Mouse (Mus musculus) heart, embryonic 15.5 days (tissue): ENCODE results near the gene Rcn3. TPM values are rescaled to one million over a fixed set of nuclear protein-coding genes. Genes with fewer than 3 reads are reported as not detected.
A peak's percentile ranks its signal among the peaks of the same experiment; 100 is the strongest.

Experiments
- ATAC-seq: fragments of 200-750 bp; cut with Nextera tagmentation; replicated peaks from 2 replicates; pipeline ENCODE4 v1.8.0; 2017; ENCODE audit warnings: low read depth, moderate TSS enrichment; ENCODE audit not compliant: insufficient number of reproducible peaks, insufficient read depth, low FRiP score
- H3K27ac ChIP-seq: fragments of 300-500 bp; sonication (generic); 2 replicates; pipeline ENCODE4 v1.5.1; 2015; ENCODE audit warnings: mild to moderate bottlenecking, inconsistent platforms
- H3K27me3 ChIP-seq: fragments of 300-500 bp; sonication (generic); 2 replicates; pipeline ENCODE4 v1.6.1; 2015; ENCODE audit warnings: inconsistent platforms
- H3K36me3 ChIP-seq: fragments of 300-500 bp; sonication (generic); 2 replicates; pipeline ENCODE4 v1.6.1; 2015; ENCODE audit warnings: mild to moderate bottlenecking, inconsistent platforms
- H3K4me1 ChIP-seq: fragments of 300-500 bp; sonication (generic); replicated peaks from 2 replicates; pipeline ENCODE4 v1.6.1; 2015; ENCODE audit warnings: inconsistent platforms
- H3K4me2 ChIP-seq: fragments of 300-500 bp; sonication (generic); 2 replicates; pipeline ENCODE4 v1.6.1; 2015; ENCODE audit warnings: inconsistent platforms, mild to moderate bottlenecking, moderate library complexity
- H3K4me3 ChIP-seq: fragments of 300-500 bp; sonication (generic); 2 replicates; pipeline ENCODE4 v1.5.1; 2015; ENCODE audit warnings: mild to moderate bottlenecking, inconsistent platforms
- H3K9ac ChIP-seq: fragments of 300-500 bp; sonication (generic); 2 replicates; pipeline ENCODE4 v1.6.1; 2015; ENCODE audit warnings: mild to moderate bottlenecking, inconsistent platforms
- H3K9me3 ChIP-seq: fragments of 300-500 bp; sonication (generic); replicated peaks from 2 replicates; pipeline ENCODE4 v1.6.1; 2016; ENCODE audit warnings: inconsistent platforms
- WGBS: fragments of 180-500 bp; shearing (Covaris S2); methylation state at CpG from one replicate; pipeline ENCODE4 v1.1.7; 2015; ENCODE audit warnings: mixed read lengths; 5-methylcytosine and 5-hydroxymethylcytosine counted together
- polyA plus RNA-seq: library from polyadenylated mRNA; unstranded; fragments of >200 nt; fragmentation: Nextera tagmentation; extraction: Ambion mirVana; gene quantifications from 2 replicates; pipeline ENCODE4 v1.2.1, GENCODE M21; 2015

Gene Rcn3
- polyA plus RNA-seq, 1 experiment from 2014 or later: 223 TPM

- 77% methylated on average over 4 of the region's 4 CpGs for WGBS
- Histone ChIP-seq H3K27ac (no peak overlapping the region), H3K4me1 (peaks cover 11% of the 10 kb centered on the region), H3K4me3 (no peak overlapping the region), H3K9me3 (no peaks in the 10 kb centered on the region), H3K27me3 (no peaks in the 10 kb centered on the region), H3K36me3 (0 out of 2 replicates have a peak, but pooled peaks cover 3% of the 10 kb centered on the region), H3K9ac (no peak overlapping the region), H3K4me2 (no peak overlapping the region)
- no peak for ATAC-seq
Observed at GRCm38 (mm10) chr7:45067190-45067999, 24.6 kb downstream of the Rcn3 start.

- under 1% methylated on average over 31 of the region's 31 CpGs for WGBS
- peaks cover 21% of the 10 kb centered on the region for H3K4me1 ChIP-seq
- H3K9me3 ChIP-seq: no peaks in the 10 kb centered on the region
- H3K4me3 ChIP-seq: peak within 1 kb of the TSS; percentile 71
- H3K27ac ChIP-seq: peak within 1 kb of the TSS; percentile 95
- H3K9ac ChIP-seq: peak within 1 kb of the TSS; percentile 66
- peak; percentile 86 for ATAC-seq
- H3K4me2 ChIP-seq: peak within 1 kb of the TSS; percentile 69
- H3K36me3 ChIP-seq: 0 out of 2 replicates have a peak, but pooled peaks cover 3% of the 10 kb centered on the region
- H3K27me3 ChIP-seq: no peaks in the 10 kb centered on the region
Observed at GRCm38 (mm10) chr7:45062239-45062835, 29.7 kb downstream of the Rcn3 start, which contains the start of the genes Nosip and Prrg2. Gene Nosip (plus strand): TSS chr7:45062429. Gene Prrg2 (minus strand): TSS chr7:45062677.

DNA sequence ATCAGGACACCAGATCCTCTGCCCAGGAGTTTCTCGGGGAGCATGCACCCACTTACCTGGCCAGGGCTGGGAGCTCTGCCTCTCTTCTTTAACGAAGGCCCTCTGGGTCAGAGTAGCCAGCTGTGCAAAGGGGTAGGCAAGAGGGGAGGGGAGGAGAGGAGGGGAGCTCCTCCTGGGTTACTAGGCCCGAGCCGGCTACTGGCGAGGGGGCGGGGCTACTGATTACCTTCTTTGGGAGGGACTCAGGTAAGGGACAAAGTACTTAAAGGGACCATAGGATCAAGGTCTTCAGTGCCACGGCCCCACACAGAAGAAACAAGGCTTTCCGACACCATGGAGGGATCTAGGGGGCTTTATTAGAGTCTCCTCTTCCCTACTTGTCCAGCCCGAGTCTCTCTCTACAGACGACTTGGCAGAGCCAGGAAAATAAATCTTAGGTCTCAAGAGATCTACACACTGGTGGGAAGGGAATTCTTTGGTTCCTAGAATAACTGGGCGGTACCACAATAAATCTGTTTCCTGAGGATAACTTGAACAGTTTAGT is 30.4 kb downstream of the Rcn3 start:
- no peak for ATAC-seq
- Histone ChIP-seq H3K4me2 (peak overlapping the region; percentile 69), H3K27ac (peak overlapping the region; percentile 95), H3K36me3 (0 out of 2 replicates have a peak, but pooled peaks cover 3% of the 10 kb centered on the region), H3K9me3 (no peaks in the 10 kb centered on the region), H3K4me1 (peaks cover 21% of the 10 kb centered on the region), H3K9ac (peak overlapping the region; percentile 20), H3K4me3 (peak overlapping the region; percentile 71), H3K27me3 (no peaks in the 10 kb centered on the region)
- WGBS: 17% methylated on average over 11 of the region's 11 CpGs

DNA sequence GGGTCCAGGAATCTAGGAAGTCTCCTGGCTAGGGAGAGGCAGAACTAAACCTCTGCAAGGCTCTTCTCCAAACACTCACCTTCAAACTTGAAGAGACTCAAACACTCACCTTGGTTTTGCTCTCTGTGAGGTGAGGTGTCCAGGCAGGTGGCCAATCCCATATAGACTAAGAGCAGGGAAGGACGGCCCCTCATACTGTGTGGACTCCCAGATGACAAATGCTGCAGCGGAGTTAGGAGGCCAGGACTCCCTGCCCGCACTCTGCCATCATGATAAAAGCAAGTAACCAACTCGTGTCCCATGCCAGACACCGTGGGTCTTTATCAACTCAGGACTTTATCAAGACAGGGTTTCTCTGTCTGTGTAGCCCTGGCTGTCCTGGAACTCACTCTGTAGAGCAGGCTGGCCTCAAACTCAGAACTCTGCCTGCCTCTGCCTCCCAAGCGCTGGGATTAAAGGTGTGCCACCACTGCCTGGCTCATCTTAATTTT is 31.3 kb downstream of the Rcn3 start:
- Histone ChIP-seq H3K4me3 (no peak overlapping the region), H3K9ac (no peak overlapping the region), H3K4me2 (no peak overlapping the region)

GRCm38 (mm10) chr7:45058607-45059571 is 33.1 kb downstream of the Rcn3 start:
- no peak for ATAC-seq
- WGBS: 73% methylated on average over 10 of the region's 10 CpGs

More for the DNA sequence above, 31.3 kb downstream of the Rcn3 start:
- 73% methylated on average over 6 of the region's 6 CpGs for WGBS
- Histone ChIP-seq H3K9me3 (no peaks in the 10 kb centered on the region), H3K27ac (no peak overlapping the region), H3K36me3 (0 out of 2 replicates have a peak, but pooled peaks cover 3% of the 10 kb centered on the region), H3K27me3 (no peaks in the 10 kb centered on the region), H3K4me1 (peaks cover 21% of the 10 kb centered on the region)
- ATAC-seq: no peak

GRCm38 (mm10) chr7:45056972-45057348 is 35.1 kb downstream of the Rcn3 start:
- no peak overlapping the region for H3K27ac ChIP-seq
- H3K9ac ChIP-seq: 0 out of 2 replicates have a peak overlapping the region, but pooled peaks have one; percentile 4
- H3K27me3 ChIP-seq: no peaks in the 10 kb centered on the region

More at GRCm38 (mm10) chr7:45058607-45059571, 33.1 kb downstream of the Rcn3 start:
- Histone ChIP-seq H3K4me2 (no peak overlapping the region), H3K9ac (no peak overlapping the region), H3K27ac (no peak overlapping the region), H3K9me3 (no peaks in the 10 kb centered on the region), H3K27me3 (no peaks in the 10 kb centered on the region), H3K4me3 (no peak overlapping the region), H3K36me3 (0 out of 2 replicates have a peak, but pooled peaks cover 2% of the 10 kb centered on the region), H3K4me1 (peaks cover 24% of the 10 kb centered on the region)

DNA sequence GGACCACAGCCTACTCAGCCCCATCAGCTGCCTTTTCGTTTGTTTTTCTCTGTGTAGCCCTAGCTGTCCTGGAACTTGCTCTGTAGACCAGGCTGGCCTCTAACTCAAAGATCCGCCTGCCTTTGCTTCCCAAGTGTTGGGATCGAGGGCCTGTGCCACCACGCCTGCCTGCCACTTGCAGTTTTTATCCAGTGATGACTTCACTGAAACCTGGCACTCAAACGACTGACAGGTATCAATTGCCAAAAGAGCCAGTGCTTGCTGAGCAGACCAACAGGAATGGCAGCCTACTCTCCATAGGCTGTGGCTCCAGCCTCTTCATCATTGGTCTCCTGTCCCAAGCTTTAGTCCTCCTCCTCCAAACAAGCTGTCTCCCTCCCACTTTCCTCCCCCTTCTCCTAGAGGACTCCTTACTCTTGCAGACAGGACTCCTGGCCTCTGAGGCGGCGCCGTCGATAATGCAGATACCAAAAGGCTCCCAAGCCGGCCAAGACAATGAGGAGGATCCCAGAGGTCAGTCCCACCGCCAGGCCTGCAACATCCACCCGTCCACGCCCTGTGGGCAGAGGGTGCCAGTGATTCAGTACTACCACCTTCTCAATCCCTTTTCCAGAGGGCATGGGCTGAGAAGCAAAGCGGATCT is 35.6 kb downstream of the Rcn3 start:
- H3K27ac ChIP-seq: no peak overlapping the region
- no peak for ATAC-seq
- H3K9ac ChIP-seq: 0 out of 2 replicates have a peak overlapping the region, but pooled peaks have one; percentile 4
- no peaks in the 10 kb centered on the region for H3K9me3 ChIP-seq
- WGBS: 70% methylated on average over 14 of the region's 14 CpGs
- no peaks in the 10 kb centered on the region for H3K27me3 ChIP-seq
- no peak overlapping the region for H3K4me3 ChIP-seq
- no peak overlapping the region for H3K4me2 ChIP-seq
- H3K4me1 ChIP-seq: peaks cover 19% of the 10 kb centered on the region
- no peaks in the 10 kb centered on the region for H3K36me3 ChIP-seq

More at GRCm38 (mm10) chr7:45056972-45057348, 35.1 kb downstream of the Rcn3 start:
- no peak overlapping the region for H3K4me3 ChIP-seq
- H3K4me1 ChIP-seq: peaks cover 19% of the 10 kb centered on the region
- H3K36me3 ChIP-seq: no peaks in the 10 kb centered on the region
- no peak overlapping the region for H3K4me2 ChIP-seq
- no peak for ATAC-seq
- no peaks in the 10 kb centered on the region for H3K9me3 ChIP-seq

DNA sequence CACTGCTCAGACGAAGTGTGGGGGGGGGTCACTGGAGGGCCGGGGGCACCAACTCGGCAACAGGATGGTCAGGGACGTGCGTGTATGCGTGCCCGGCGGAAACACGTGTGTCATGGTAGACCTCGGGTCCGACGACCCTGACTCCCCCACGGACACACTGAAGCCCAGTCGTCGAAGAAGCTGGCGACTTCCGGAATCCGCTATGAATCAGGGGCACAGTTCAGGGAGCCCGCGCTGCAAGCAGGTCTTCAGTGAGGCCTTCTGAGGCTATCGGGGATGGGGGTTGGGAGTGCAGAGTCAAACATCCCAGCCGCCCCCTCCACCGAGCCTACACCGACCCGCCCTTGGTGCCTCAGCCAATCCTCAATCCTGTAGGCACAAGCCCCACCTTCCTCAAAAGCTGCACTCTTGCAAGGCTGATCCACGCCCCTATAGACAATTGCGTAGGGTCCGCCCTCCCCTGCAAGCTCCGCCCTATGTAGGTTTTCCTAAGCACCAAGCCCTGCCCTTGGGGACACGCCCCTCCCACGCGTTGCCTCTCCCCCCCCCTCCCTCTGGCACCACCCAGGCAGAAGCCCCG is 38.0 kb downstream of the Rcn3 start:
- Histone ChIP-seq H3K4me3 (peak overlapping the region; percentile 94), H3K36me3 (peaks cover 13% of the 10 kb centered on the region), H3K9ac (peak overlapping the region; percentile 70), H3K4me2 (peak overlapping the region; percentile 98), H3K9me3 (no peaks in the 10 kb centered on the region), H3K27me3 (no peaks in the 10 kb centered on the region), H3K27ac (peak overlapping the region; percentile 99), H3K4me1 (peaks cover 25% of the 10 kb centered on the region)
- ATAC-seq: peak; percentile 95
- WGBS: under 1% methylated on average over 33 of the region's 33 CpGs

- peaks cover 25% of the 10 kb centered on the region for H3K4me1 ChIP-seq
- H3K4me2 ChIP-seq: peak overlapping the region; percentile 98
- peak overlapping the region; percentile 99 for H3K27ac ChIP-seq
- H3K27me3 ChIP-seq: no peaks in the 10 kb centered on the region
- under 1% methylated on average over 46 of the region's 59 CpGs for WGBS
- peak; percentile 59 for ATAC-seq
- H3K36me3 ChIP-seq: peaks cover 20% of the 10 kb centered on the region
- H3K4me3 ChIP-seq: peak overlapping the region; percentile 94
- H3K9ac ChIP-seq: peak overlapping the region; percentile 96
- no peaks in the 10 kb centered on the region for H3K9me3 ChIP-seq
Observed at GRCm38 (mm10) chr7:45053117-45053930, 38.7 kb downstream of the Rcn3 start.
